Mouse (Mus musculus) lung, adult 18-20 months (tissue): ENCODE results near the gene Defb41.
"Not testable (repeated sequence)": the region's sequence is repeated elsewhere in the genome, so short reads cannot be mapped to it uniquely, and the experiment has no call there.

ENCODE experiments used
- DNase-seq, 2 experiments: peaks; one replicate each; pipeline ENCODE4 v3.0.0; 2022; ENCODE audit warnings: mixed read lengths in 2 of 2

The Defb41 gene

DNA sequence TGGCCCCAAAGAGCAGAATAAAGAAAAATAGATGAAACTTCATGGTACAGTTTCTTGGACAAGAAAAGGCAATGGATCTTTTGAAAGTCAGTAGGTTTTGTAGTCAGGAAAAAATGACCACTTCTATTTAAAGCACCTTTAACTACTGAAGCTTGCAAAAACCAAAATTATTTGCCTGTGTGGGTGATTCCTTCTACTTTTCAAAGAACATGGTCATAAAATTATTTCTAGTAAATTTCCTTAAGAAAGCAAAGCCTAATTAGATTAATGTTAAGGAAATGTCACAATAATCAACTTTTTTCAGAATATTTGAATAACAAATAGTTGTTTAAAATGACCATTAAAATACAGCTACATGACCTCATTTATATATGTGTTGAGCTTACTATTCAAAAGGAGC lies at the start of gene Defb41:
TSS of gene Defb41 (minus strand) at position 101 of the 400 bp plus-strand sequence.
- DNase-seq = no peak

DNA sequence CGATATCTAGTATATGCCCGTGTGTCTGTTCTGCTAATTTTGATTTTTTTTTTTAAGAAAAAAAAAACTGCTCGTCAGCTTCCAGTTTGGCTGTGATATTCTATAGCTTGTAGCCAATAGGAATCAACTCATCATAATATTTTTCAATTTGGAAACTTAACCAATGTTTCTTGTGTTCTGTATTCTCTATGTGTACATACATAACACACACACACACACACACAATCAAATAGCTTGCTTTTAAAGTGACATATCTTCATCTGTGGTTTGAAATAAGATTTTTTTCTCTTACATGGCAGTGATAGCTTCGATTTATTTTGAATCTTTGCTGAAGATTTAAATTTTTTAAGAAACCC lies 43.5 kb upstream of the Defb41 start:
- DNase-seq = no peak

DNA sequence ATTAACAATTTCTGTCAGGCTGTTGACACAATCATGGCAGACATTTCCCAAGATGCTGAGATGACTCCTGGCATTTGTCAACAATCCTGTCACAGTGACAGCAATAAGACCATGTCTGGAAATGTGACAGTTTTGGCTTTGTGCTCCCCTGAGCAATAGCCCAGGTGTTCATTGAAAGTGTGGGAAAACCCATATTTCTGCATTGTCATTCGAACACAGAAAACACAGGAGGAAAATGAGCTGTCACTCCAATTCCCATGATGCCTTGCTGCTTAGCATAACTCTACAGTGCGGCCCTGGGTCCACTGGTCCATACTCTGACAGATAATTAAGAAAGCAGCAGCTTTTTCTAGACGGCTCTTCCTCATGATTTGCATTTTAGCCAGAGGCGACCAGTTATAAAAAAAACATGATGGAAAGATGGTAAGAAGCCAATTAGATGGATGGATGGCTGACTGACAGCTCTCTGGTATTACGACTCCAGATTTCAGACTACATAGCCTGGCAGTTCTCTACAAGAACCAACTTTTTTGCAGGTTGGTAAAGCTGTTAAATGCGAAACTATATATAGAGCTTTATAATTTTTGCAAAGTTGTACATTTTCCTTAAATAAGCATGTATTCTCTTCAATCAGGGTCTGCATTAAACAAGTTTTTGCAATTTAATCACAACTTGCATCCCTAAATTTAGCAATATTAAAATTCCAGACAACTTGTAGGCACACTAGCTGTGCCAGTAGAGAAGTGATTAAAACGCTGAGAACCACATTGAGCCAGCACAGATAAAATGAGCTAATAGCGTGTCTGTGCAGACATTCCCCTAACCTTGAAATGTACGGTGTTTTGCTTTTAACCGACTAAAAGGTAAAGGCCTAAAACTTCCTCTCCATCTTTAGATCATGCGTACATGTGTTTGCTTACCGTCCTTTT lies 42.9 kb upstream of the Defb41 start:
- DNase-seq = no peak

DNA sequence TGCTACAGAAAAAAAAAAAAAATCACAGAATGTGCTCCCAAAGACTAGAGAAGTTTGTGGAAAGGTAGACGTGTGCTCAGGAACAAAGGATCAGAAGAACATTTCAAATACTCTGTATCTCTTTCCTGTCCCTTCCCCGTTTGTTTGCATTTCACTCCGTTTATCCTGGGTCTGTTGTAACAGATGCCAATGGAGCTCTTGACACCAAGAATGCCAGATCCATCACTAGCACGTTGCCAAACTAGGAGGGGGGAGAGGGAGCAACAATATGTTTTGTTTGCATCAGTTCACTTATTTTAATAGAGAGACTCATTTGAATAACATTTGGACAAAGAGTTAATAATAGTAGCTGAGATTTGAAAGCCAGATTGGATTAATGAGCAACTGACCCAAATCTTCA lies 27.6 kb upstream of the Defb41 start:
- DNase-seq = no peak

GRCm38 (mm10) chr1:18288860-18289259 lies 23.9 kb upstream of the Defb41 start:
- DNase-seq = no peak

- no peak for DNase-seq
Measured at GRCm38 (mm10) chr1:18287371-18287770, 22.4 kb upstream of the Defb41 start.

DNA sequence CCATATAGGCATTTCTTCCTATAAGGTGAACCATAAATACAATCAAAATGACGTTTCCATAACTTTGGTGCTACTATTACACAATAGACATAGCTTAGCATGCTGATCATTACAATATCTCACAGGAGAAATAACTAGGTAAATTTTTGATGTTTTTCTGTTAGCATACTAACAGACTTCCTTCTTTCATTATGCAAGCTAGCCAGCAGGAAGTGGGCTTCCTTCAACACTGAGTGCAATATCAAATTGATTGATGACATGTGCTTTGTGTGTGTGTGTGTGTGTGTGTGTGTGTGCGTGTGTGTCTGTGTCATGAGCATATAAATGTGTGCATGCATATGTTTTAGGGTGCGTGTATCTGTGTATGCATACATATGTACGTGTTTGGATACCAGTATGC lies 6.2 kb upstream of the Defb41 start:
- DNase-seq = no peak

DNA sequence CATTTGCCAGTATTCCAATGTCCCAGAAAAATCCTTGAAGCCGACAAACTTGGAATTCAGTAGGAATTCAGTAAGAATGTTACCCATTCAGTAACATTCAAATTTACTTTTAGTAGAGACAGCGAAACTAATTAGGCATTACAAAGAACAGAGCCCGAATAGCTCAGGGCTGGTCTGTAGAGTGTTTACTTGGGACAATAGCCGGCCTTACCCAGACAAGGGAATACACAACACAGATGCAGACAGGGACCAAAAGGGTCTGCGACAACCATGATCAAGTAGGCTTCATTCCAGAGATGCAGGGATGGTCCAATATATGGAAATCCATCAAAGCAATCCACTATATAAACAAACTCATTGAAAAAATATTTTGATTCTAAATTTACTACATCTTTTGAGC lies 3.9 kb upstream of the Defb41 start:
- no peak for DNase-seq

DNA sequence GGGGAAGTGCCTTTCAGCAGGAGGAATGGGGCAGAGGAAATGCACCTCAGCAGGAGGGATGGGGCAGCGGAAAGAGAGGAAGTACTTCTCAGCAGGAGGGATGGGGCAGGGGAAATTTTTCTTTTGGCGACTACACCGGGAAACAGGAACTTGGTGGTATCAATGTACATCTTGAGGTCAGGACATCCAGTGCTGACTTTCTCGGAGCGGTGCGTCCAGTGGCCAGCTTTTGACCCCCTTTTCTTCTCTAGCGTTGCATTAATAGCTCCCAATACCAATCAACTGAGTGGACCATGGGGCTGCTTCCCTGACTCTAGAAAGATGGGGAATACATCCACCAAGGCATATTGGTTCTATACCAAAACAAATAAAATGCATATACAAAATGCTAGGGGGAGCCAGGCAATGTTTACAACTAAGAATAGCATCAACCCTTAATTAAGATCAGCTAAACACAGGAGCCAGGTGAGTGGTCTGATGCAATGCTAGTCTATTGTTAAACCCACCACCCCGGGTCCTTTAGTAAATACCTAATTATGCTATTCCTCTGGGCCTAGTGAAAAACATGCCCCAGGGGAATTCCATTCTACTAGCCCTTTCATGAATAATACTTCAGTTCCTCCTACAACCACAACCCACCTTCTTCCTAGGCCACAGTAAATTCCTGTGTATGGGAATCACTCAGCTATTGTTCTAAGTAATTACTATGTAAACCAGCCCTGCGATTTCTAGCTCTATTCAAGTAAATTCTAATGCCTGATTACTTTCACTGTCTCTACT lies 18.9 kb downstream of the Defb41 start:
- DNase-seq = not testable (repeated sequence)

GRCm38 (mm10) chr1:18237343-18237742 lies 27.6 kb downstream of the Defb41 start, which contains the start of gene Defb18:
Gene Defb18 (minus strand): TSS chr1:18237443.
- no peak for DNase-seq

GRCm38 (mm10) chr1:18223385-18223945 lies 41.5 kb downstream of the Defb41 start:
- DNase-seq = no peak
